Mouse (Mus musculus): ENCODE data around the gene Rassf5. TPM values are rescaled to one million over a fixed set of nuclear protein-coding genes. Genes with fewer than 3 reads are reported as not detected.
A peak's percentile ranks its signal among the peaks of the same experiment; 100 is the strongest.
"Not testable (repeated sequence)": the region's sequence is repeated elsewhere in the genome, so short reads cannot be mapped to it uniquely, and the experiment has no call there.

The Rassf5 gene
- total RNA-seq, 2 experiments from 2014 or later, result 2.2 to 4.4 TPM

DNA sequence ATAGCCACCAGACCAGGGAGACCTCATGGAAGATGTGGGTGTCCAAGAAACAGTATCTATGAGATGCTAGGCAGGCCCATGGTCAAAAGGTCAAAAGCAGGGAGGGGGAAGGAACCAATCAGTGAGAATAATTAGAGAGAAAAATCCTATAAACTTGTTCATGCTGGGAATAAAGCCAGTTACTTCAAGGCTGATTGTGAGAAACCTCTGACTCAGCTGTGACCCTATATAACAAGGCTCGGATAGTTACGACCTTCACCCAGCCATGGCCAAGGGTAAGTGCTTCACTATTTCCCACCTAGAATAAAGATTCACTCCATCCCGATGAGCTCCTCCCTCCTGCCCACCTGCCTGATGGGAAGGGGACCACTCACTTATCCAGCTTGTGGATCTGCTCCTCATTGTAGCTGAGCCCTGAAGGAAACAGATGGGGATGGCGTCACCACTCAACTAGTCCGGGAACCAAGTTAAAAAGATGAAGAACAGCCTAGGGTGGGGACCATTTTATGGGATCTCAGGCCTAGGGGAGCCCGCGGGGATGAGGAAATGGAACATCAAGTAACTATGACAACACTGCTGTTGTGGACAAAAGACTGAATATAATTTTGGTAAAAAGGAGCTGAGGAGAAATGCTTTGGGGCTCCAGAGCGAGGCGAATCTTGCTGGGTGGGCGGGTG is 14.7 kb upstream of the Rassf5 start:
- no peak for DNase-seq

- no peak for DNase-seq
Observed at GRCm38 (mm10) chr1:131257288-131257687, 12.2 kb upstream of the Rassf5 start.

DNA sequence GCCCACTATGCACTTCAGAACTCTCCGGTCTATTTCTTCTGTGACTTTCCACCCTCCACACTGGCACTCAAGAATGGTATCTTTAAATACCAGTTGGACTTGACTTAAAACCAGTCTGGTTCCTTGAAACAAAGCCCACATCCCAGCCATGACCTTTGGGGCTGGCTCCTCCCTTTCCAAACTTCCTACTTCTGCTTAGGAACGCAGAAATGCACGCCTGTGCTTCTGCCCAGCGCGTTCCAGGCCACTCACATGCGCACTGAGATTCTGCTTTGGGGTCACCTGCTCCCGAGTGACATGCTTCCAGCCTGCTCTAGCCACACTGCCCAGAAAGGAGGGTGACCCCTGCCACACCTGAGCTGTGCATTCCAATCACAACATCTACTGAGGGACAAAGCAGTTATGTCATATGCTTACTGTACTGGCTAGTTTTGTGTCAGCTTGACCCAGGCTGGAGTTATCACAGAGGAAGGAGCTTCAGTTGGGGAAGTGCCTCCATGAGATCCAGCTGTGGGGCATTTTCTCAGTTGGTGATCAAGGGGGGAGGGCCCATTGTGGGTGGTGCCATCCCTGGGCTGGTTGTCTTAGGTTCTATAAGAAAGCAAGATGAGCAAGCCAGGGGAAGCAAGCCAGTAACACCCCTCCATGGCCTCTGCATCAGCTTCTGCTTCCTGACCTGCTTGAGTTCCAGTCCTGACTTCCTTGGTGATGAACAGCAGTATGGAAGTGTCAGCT is 7.6 kb upstream of the Rassf5 start:
- not testable (repeated sequence) for DNase-seq

DNA sequence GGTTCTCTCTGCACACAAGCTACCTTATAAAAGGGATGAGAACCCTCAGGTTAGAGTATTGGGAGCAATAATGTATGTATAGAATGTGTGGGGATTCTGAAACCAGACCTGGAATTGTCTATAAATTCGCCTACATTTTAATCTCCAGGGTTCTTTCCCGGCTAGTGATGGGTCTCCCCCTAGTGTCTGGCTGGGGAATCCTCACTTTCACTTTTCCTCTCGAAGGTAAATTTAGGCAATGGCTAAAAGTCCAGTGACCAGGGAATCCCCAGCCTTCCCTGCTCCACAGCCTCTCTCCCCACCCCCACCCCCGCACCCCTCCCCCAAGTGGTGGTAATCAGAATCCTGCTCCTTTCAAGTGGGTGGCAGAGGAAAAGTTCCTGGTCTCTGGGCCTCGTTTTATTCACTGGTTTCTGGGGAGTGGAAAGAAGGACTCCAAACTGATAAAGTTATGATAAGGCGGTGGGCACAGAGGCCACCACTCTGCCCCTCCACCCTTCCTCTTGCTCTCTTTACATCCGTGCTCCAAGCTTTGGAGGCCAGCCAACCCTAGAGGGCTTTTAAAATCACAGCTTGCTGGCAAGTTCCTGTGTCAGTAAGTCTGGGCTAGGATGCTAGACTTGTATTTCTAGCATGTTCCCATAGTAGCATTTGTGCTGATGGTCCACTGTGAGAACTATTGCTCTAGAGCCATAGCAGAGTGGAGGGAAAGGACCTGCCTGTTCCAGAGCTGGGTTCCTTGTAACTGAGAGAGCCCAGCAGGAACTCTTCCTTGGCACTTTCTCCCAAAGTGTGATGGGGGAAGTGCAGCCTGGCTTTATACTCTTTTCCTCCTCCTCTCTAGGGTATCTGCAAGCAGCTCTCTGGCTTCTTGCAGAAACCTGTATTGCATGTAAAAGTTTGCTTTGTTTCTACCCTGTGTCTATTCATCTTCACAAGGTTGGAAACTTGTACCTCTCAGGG is 1.7 kb upstream of the Rassf5 start:
- peak; percentile 60 to 73 for DNase-seq

GRCm38 (mm10) chr1:131245926-131246325 is 868 bp upstream of the Rassf5 start:
- DNase-seq, result peak; percentile 41 to 69

GRCm38 (mm10) chr1:131244536-131245088 is 446 bp downstream of the Rassf5 start:
- DNase-seq, result no peak

- no peak for DNase-seq
Observed at GRCm38 (mm10) chr1:131242956-131243355, 2.1 kb downstream of the Rassf5 start.

DNA sequence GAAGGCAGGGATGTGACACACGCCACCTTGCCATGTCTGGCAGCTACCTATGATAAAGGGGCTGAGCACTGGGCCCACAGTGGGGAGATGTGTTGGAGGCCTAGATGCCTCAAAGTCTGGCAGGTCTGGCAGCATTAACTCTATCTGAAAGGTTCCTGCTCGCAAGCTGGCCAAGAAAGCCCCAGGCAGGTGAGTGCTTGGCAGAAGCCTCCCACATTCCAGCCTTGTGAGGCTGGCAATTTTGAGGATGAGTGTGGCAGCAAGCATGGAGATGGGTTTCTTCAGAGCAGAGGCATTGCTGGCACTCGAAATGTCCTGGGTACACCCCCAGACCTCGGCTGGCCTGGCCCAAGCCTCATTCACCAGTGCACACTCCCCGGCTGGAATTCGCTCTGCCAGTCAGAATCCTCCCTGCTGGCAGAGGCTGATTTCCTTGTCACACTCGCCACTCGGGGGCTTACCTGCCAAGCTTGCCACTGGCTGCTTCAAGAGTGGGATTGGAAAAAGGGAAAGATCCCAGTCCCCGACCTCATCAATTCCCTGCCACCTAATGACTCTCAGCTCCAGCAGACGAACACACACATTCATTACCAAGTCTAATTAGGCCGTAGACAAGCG is 5.4 kb downstream of the Rassf5 start:
- no peak for DNase-seq

DNA sequence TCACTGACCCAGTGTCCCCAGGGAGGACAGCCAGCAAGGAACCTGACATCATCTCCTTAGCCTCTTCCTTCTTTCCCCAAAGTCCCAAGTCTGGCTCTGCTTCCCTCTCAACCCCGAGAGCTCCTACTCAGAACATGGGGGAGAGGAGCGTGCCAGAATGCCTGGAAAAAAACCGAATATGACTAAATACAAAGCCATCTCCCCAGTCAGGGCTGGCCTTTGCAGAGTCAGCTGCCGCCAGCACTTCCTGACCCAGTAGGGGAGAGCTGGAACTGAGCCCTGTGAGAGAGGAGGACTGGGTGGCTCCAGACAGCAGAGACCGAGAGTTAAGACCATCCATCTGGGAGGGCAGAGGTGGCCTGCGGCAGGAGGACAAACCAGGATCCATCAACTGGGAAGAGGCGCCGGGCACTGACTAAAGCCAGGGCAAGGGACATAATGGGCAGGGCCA is 6.1 kb downstream of the Rassf5 start:
- peak; percentile 80 to 91 for DNase-seq

DNA sequence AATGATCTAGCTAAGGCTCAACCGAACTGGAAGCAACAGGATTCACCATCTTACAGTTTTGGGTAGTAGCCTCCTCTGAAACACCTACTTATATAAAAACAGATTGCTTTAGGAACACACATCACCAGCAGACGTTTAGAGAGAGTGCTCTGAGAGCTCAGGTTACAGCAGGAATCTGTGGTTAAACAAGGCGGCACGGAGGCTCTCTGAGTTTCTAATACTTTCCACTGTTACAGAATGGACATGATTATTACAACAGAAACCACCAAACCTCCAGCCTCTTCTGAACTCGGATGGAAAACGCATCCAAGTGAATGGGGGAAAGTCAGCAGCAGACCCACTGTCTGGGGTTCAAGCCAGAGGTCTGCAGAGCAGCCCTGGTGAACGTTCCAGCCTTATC is 9.0 kb downstream of the Rassf5 start:
- DNase-seq, result no peak

DNA sequence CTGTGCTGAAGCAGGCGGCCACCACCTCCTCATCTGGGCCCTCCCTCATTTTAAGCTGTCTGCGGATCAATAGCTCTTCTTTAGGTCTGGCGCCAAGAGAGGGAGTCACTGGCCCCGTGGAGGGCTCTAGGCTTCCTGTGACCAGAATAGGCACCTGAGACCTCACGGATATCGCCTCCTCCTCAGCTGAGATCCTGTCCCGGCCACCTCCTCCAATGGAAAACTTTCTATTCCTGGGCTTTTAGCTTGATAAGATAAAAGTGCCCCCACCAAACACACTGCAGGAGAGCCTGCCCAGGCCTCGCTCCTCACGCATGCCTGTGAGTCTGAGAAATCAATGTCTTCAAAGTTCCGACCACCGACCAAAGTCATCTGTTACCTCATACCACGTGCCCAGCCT is 11.5 kb downstream of the Rassf5 start:
- DNase-seq, result no peak

DNA sequence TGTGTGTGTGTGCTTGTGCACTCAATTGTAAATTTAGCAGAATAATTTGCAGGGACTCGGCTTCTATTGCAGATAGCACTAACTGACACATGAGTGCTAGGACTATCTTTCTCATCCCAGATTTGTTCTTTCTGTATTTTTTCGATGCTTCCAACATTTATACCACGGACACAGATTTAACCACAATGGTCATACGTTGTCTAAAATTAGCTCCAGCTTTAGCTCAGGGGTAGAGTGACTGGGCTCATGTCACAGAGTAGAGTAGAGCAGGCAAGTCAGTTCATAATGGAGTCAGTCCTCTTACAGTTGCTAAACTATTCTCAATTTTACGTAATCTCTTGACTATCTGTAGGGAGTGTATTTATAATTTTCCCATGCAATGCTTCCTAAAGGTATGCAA is 16.4 kb downstream of the Rassf5 start:
- DNase-seq, result no peak

DNA sequence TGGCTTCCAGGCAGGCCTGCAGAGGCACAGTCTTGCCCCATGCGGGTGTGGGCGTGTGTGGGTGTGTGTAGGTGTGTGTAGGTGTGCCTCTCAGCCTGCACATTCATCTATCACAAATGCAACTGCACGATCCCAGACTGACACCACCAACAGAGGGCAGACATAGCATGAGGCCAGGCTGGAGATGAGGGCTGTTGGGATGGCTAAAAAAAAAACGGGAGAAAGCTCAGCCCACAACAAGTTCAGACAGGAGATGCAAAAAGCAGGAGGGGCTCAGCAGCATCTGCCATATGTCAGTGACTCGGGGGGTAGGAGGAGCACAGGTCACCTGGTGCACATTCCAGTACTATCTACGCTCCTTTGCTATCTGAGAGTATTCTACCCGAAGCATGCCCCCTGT is 16.8 kb downstream of the Rassf5 start:
- DNase-seq, result no peak

DNA sequence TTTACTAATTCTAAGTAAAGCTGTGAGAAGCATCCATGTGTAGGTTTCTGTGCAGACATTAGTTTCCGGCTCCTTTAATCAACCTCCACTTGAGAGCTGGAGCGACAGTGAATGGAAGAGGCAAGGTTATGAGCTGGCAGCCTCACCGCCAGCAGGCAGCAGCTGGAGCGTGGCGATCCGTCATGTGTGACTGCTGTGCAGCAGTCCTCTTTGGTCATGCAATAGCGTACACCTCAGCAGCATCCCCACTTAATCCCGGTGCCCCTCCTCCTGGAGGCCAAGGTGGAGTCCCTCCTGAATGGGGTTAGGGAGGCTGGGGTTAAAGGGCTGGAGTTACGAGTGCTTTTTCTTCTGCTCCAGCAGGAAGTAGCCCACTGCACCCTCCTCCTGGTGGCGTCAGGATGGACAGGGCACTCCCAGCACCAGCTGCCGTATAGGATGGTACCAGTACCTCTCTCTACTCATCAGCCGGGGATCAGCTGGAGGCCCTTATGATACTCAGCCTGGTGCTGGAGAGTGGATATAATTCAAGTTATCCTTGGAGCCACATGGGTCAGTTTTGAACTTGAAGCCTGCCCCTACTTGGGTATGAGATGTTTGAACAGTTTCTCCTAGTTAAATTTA is 20.1 kb downstream of the Rassf5 start:
- no peak for DNase-seq

DNA sequence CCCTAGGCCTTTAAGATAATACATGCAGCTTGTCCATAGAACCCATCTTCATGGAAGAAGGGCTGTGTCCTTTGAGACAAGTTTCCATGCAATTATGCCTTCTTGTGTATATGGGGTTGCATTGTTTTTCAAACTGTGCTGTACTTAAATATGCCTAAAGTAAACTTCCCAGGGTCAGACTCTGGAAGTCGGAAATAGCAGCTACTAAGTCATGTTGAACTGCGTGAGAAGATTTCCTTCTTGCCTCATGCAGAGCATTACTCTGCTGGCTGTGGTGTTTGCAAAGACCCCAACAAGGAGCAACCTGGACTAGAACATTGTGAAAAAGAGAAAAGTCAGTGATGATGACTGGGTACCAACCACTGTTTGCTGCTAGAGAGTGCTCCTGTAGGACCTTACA is 21.7 kb downstream of the Rassf5 start:
- DNase-seq, result no peak

- DNase-seq, result no peak
Observed at GRCm38 (mm10) chr1:131221822-131222590, 23.1 kb downstream of the Rassf5 start.

GRCm38 (mm10) chr1:131218933-131219332 is 26.1 kb downstream of the Rassf5 start:
- no peak for DNase-seq

DNA sequence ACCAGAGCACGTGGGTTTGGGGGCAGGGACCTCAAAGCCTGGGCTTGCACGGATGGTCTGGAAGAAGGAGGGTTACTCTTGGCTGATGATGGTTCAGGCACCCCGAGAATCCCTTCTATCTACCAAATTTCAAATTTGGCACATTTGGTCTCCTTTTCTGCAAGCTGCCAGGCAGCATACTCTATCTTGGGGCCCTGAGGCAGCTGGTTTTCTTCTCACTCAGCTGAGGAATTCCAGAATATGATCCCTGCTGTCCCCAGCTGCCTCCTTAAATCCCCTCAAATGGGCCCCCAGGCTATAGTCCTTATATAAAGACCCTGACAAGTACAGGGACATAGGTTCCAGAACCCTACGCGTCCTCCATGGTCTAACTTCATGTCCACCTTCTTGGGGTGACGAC is 31.7 kb downstream of the Rassf5 start:
- no peak for DNase-seq

- no peak for DNase-seq
Observed at GRCm38 (mm10) chr1:131212956-131213355, 32.1 kb downstream of the Rassf5 start.

DNA sequence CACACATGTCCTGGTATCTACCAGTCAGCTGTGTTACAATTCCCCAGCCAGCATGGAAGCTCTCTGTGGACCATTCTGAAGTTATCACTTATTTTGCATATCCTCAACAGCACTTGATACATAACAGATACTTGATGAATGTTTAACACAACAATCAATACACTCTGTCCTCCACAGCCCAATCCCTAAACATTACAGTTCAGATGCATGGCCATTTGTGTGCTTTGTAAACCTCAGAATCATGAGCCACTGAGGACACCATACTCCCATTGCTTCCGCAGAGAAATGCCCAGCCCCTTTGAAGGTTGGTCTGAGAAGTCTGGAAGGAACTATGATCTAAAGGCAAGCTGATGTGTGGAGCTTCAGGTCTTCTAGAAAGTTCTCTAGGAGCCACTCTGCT is 33.4 kb downstream of the Rassf5 start:
- DNase-seq, result no peak

Data from heart, adult 18-20 months (tissue).